Mouse (Mus musculus) kidney, adult 2 months (tissue): Measurements from ENCODE around the gene Fam124a. TPM values are rescaled to one million over a fixed set of nuclear protein-coding genes. Genes with fewer than 3 reads are reported as not detected.

Experiments
- DNase-seq: peaks from one replicate; pipeline ENCODE4 v3.0.0; 2021
- H3K27ac ChIP-seq: fragments of 200-500 bp; 2 replicates; pipeline ENCODE4 v1.5.1; 2012; ENCODE audit warnings: low read depth, low read length, control low read depth, inconsistent platforms; ENCODE audit not compliant: insufficient read depth
- H3K27me3 ChIP-seq: fragments of 200-500 bp; replicated peaks from 2 replicates; pipeline ENCODE4 v1.6.1; 2012; ENCODE audit warnings: mild to moderate bottlenecking, moderate library complexity, low read length, inconsistent platforms; ENCODE audit not compliant: control insufficient read depth, insufficient read depth
- H3K36me3 ChIP-seq: fragments of 200-500 bp; 2 replicates; pipeline ENCODE4 v1.6.1; 2012; ENCODE audit warnings: mild to moderate bottlenecking, moderate library complexity, low read length, inconsistent platforms; ENCODE audit not compliant: control insufficient read depth, insufficient read depth
- H3K4me1 ChIP-seq: fragments of 200-500 bp; 2 replicates; pipeline ENCODE4 v1.6.1; 2011; ENCODE audit warnings: low read length; ENCODE audit not compliant: control insufficient read depth, insufficient read depth
- H3K4me3 ChIP-seq: fragments of 200-500 bp; 2 replicates; pipeline ENCODE4 v1.5.1; 2011; ENCODE audit warnings: mild to moderate bottlenecking, low read depth, low read length, control low read depth; ENCODE audit not compliant: insufficient read depth
- CTCF ChIP-seq: fragments of 200-500 bp; conservative IDR thresholded peaks from 2 replicates; pipeline ENCODE4 v1.5.1; 2011; ENCODE audit warnings: low read depth, mild to moderate bottlenecking, control low read depth, low read length, moderate library complexity, mixed read lengths; ENCODE audit not compliant: insufficient read depth, insufficient read length
- POLR2A ChIP-seq: fragments of 200-500 bp; IDR thresholded peaks from one replicate; pipeline ENCODE4 v1.6.1; 2011; ENCODE audit warnings: low read depth, low read length, control low read depth
- WGBS: fragments of 180-500 bp; shearing (Covaris S2); methylation state at CpG from one replicate; pipeline ENCODE4 v1.1.7; 2018; 5-methylcytosine and 5-hydroxymethylcytosine counted together
- polyA plus RNA-seq: library from polyadenylated mRNA; depleted of rRNA; stranded (reverse); fragments of >200 nt; gene quantifications from 2 replicates; pipeline ENCODE4 v1.2.3, GENCODE M21; 2012; rRNA removed

Fam124a gene
- polyA plus RNA-seq: 4.3 and 4.5 TPM in 2 replicates

GRCm38 (mm10) chr14:62555309-62555829 lies at the start of gene Fam124a:
Fam124a (plus strand) TSS chr14:62555737.
- no peak for TF ChIP-seq POLR2A
- 0 out of 2 replicates have a peak, but pooled peaks have one; percentile 21 for TF ChIP-seq CTCF
- WGBS: under 1% methylated on average over 51 of the region's 51 CpGs
- no peaks in the 10 kb centered on the region for H3K36me3 ChIP-seq
- peak within 1 kb of the TSS; percentile 76 for H3K4me3 ChIP-seq
- DNase-seq: peak; percentile 55
- no peak within 1 kb of the TSS for H3K27ac ChIP-seq
- H3K27me3 ChIP-seq: no peaks in the 10 kb centered on the region
- H3K4me1 ChIP-seq: peaks cover 8% of the 10 kb centered on the region

DNA sequence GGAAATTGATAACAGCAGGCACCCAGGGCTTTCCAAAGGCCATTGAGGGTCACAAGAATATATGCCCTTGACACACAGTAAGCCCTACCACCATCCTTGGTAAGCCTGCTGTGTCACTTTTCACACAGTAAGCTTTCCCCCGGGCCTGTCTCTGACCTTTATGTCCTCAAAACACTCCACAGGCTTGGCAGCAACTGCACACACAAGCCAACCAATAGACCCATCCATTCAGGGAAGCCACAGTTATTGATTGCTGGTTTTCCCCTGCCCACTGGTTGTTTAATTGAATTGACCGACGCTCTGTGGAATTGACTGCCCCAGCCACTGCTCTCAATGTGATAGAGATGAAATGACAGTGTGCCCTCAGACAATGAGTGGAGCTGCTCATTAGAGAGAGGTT lies 49.3 kb upstream of the Fam124a start:
- TF ChIP-seq POLR2A: no peak
- WGBS: 82% methylated on average over 3 of the region's 3 CpGs
- H3K36me3 ChIP-seq: no peaks in the 10 kb centered on the region
- H3K27ac ChIP-seq: no peak overlapping the region
- no peak for DNase-seq
- no peaks in the 10 kb centered on the region for H3K4me1 ChIP-seq
- no peaks in the 10 kb centered on the region for H3K27me3 ChIP-seq
- H3K4me3 ChIP-seq: no peak overlapping the region

DNA sequence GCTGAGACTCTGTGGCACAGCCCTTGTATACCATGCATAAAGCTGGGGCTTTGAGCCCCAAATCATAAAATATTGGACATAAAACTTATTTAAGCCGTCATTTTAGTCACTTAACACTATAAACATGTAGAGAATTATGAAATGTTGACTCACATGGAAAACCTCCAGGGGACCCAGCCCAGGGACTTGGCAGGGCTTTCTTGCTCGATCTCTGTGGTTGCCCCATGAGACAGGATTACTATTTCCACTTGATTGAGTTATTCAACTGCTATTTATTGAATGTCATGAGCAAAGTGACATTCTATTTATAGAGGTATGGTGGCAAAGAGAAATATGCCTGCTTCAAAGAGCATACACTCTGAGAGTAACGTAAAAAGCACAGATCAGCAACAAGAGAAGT lies 46.2 kb upstream of the Fam124a start:
- DNase-seq: no peak
- H3K36me3 ChIP-seq: no peaks in the 10 kb centered on the region
- TF ChIP-seq CTCF (no peak), POLR2A (no peak)
- H3K4me1 ChIP-seq: no peaks in the 10 kb centered on the region
- 62% methylated on average over 3 of the region's 3 CpGs for WGBS
- H3K27ac ChIP-seq: no peak overlapping the region
- H3K4me3 ChIP-seq: no peak overlapping the region
- no peaks in the 10 kb centered on the region for H3K27me3 ChIP-seq

DNA sequence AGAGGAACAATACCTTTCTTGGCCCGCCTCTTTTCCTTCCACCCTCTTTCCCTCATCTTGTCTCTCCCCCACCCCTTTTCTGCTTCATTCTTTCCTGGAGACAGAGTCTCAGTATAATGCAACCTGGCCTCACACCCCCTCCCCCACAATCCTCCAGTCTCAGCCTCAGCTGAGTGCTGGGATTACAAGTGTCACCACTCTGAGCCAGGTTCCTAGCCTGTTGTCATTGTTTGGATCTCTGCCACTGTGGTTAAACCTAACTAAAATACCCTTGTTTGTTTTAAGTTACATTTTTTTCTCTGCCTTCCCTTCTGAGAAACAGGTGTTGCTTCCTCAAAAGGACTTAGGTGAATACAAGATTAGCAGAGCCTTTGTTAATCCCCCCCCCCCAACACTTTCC lies 42.7 kb upstream of the Fam124a start:
- H3K27me3 ChIP-seq: no peaks in the 10 kb centered on the region
- peak; percentile 22 for DNase-seq
- no peaks in the 10 kb centered on the region for H3K4me1 ChIP-seq
- no peak overlapping the region for H3K4me3 ChIP-seq
- WGBS: 78% methylated on average over 1 of the region's 1 CpGs
- no peak overlapping the region for H3K27ac ChIP-seq
- TF ChIP-seq POLR2A: no peak
- no peak for TF ChIP-seq CTCF
- no peaks in the 10 kb centered on the region for H3K36me3 ChIP-seq

GRCm38 (mm10) chr14:62530951-62531350 lies 24.6 kb upstream of the Fam124a start:
- TF ChIP-seq CTCF: no peak
- no peak for TF ChIP-seq POLR2A
- no peaks in the 10 kb centered on the region for H3K27me3 ChIP-seq
- no peak overlapping the region for H3K4me3 ChIP-seq
- no peak overlapping the region for H3K27ac ChIP-seq
- H3K4me1 ChIP-seq: no peaks in the 10 kb centered on the region
- H3K36me3 ChIP-seq: no peaks in the 10 kb centered on the region
- DNase-seq: no peak
- WGBS: 56% methylated on average over 2 of the region's 2 CpGs

DNA sequence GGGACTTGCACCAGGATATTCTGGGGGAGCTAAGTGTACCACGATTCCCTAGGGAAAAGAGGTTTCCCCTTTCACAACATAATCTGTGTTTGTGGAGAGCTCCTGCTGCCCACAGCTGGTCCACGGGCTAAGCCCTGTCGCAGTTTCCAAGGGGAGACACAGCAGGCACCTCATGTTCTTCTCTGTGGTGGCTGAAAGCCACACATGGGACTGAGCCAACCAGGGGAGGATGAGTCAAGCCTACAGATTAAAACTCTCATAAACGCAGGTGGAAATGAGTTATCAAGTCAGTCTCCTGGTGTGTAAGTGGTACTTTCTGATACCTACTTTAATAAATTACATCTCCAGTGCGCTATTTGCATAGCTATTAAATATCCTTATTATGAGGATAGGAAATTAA lies 19.4 kb upstream of the Fam124a start:
- no peaks in the 10 kb centered on the region for H3K36me3 ChIP-seq
- no peaks in the 10 kb centered on the region for H3K4me1 ChIP-seq
- 64% methylated on average over 5 of the region's 5 CpGs for WGBS
- no peaks in the 10 kb centered on the region for H3K27me3 ChIP-seq
- DNase-seq: no peak
- H3K4me3 ChIP-seq: no peak overlapping the region
- TF ChIP-seq POLR2A (no peak), CTCF (no peak)
- no peak overlapping the region for H3K27ac ChIP-seq

DNA sequence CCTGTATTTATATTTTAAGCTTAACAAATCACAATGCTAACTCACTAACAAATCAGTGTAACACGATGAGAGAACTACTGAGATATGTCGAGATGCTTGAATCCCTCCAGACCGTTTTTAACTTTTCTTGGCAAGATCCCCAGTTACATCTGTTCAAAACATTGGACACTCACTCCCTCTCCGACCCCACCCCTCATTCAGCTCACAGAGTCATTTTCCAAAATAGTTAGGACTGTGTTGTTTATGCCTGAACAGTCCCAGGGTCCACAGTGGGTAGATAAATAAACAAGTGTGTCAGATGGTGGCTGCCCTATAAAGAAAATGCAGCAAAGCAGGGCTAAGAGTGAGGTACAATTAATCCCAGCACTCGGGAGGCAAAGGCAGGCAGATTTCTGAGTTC lies 18.5 kb upstream of the Fam124a start:
- no peak overlapping the region for H3K4me3 ChIP-seq
- WGBS: 51% methylated on average over 5 of the region's 5 CpGs
- no peak for DNase-seq
- H3K36me3 ChIP-seq: no peaks in the 10 kb centered on the region
- H3K27ac ChIP-seq: no peak overlapping the region
- H3K4me1 ChIP-seq: no peaks in the 10 kb centered on the region
- H3K27me3 ChIP-seq: no peaks in the 10 kb centered on the region
- TF ChIP-seq POLR2A (no peak), CTCF (no peak)

DNA sequence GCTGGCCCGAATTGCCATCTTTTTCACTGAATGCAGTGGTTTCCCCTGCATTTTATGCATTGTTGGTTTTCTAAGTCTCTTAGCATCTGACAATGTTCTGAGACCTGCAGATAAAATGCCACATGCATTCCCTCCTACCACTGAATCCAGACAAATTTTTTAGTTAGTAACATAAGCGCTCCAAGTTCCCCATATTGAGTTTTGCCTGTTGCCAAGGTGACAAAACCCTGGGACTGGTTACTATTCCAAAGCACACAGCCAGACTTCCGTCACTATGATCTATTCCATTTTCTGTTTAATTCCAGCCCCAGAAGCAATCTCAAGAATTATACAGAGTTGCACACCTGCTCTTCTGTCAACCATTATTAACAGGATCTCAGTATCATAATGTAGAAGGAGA lies 15.7 kb upstream of the Fam124a start:
- Histone ChIP-seq H3K4me1 (no peaks in the 10 kb centered on the region), H3K36me3 (no peaks in the 10 kb centered on the region), H3K27me3 (no peaks in the 10 kb centered on the region), H3K27ac (no peak overlapping the region), H3K4me3 (no peak overlapping the region)
- WGBS: 85% methylated on average over 3 of the region's 3 CpGs
- DNase-seq: no peak
- TF ChIP-seq POLR2A (no peak), CTCF (no peak)
